Mouse (Mus musculus) erythroblast, embryonic 14.5 days (primary cell): Measurements from ENCODE around the gene Fbxl21. TPM values are rescaled to one million over a fixed set of nuclear protein-coding genes. Genes with fewer than 3 reads are reported as not detected.

Experiments used
- H3K27me3 ChIP-seq: 2 replicates; pipeline ENCODE4 v1.6.1; 2012; ENCODE audit warnings: inconsistent platforms; ENCODE audit not compliant: control insufficient read depth
- H3K36me3 ChIP-seq: 2 replicates; pipeline ENCODE4 v1.6.1; 2012; ENCODE audit warnings: mild to moderate bottlenecking, inconsistent platforms; ENCODE audit not compliant: control insufficient read depth
- H3K4me1 ChIP-seq: 2 replicates; pipeline ENCODE4 v1.6.1; 2012; ENCODE audit warnings: inconsistent platforms; ENCODE audit not compliant: control insufficient read depth
- H3K4me3 ChIP-seq: replicated peaks from 2 replicates; pipeline ENCODE3; 2012; ENCODE audit warnings: moderate library complexity, mild to moderate bottlenecking, inconsistent platforms
- H3K9me3 ChIP-seq: 2 replicates; pipeline ENCODE4 v1.6.1; 2012; ENCODE audit warnings: low read length, inconsistent platforms, mixed read lengths; ENCODE audit not compliant: control insufficient read depth
- GATA1 ChIP-seq: IDR thresholded peaks from 2 replicates; pipeline ENCODE4 v1.6.1; 2012; ENCODE audit warnings: low read length, inconsistent platforms, mixed read lengths
- TAL1 ChIP-seq: IDR thresholded peaks from 3 replicates; pipeline ENCODE4 v1.6.1; 2012; ENCODE audit warnings: low read length, inconsistent platforms, mixed read lengths
- polyA plus RNA-seq: library from polyadenylated mRNA; stranded (reverse); fragments of >175 nt; gene quantifications from 2 replicates; pipeline ENCODE4 v1.2.3, GENCODE M21; 2012

Gene Fbxl21
- polyA plus RNA-seq, result 0.01 TPM in 1 of 2 replicates, not detected in the other

DNA sequence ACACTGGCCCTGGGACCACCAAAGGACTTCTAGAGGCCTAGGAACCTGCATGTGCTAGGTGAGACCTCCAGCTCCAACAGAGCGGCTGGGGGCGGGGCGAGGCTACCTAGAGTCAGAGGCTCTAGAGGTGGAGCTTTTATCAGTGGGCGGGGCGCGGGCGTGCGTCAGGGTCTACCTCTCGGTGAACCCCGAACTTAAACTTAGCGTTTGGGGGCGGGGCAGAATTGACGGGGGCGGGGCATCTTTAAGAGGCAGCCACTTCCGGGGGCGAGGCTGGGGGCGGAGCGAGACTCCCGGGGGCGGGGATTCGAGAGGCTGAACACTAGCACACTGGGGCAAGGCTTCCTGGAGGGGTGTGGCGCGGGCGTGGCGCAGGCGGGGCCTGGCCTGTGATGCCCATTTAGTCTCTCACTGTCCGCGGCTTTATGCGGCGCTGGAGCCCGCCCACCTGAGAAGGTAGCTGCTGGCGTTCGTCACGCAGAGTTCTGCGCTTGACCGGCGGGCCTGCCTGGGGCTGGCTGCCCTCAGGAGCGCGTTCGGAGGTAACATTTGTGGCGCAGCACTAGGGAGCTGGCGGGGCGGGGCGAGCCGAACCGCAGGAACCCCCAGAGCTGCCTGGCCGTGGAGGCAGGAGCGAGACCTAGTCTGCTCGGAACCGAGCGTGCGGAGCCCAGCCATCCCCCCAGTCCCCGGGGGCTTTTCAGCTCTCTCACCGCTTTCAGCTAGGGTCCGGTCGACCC, at the start of gene Fbxl21:
Gene Fbxl21 (plus strand): TSS at position 392 of the 740 bp plus-strand sequence.
- H3K9me3 ChIP-seq, result no peaks in the 10 kb centered on the region
- no peak for TF ChIP-seq GATA1
- no peak for TF ChIP-seq TAL1
- H3K4me3 ChIP-seq, result peak within 1 kb of the TSS; percentile 56
- H3K27me3 ChIP-seq, result no peaks in the 10 kb centered on the region
- H3K36me3 ChIP-seq, result no peaks in the 10 kb centered on the region
- H3K4me1 ChIP-seq, result peaks cover 7% of the 10 kb centered on the region

DNA sequence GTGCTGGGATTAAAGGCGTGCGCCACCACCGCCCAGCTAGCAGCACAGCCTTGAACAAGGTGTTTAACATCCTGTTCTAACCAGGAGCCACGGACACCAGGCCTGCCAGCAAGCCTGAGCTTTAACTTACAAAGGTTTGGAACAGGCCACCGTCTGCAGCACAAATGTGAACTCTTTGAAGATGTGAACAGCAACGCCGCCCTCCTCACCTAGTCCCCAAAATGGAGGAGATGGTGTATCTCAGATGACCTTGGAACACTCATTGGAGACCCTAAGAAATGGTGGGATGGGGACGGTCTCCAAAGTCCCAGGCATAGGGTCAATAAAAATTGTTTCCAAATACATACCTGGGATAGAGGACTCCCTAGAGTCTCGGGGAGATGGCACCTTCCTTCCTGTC, 49.6 kb upstream of the Fbxl21 start:
- no peak overlapping the region for H3K4me3 ChIP-seq
- H3K4me1 ChIP-seq, result no peaks in the 10 kb centered on the region
- H3K36me3 ChIP-seq, result no peaks in the 10 kb centered on the region; the same call in 1 of the 2 replicates
- no peak for TF ChIP-seq TAL1
- no peak for TF ChIP-seq GATA1
- no peaks in the 10 kb centered on the region for H3K27me3 ChIP-seq
- no peaks in the 10 kb centered on the region for H3K9me3 ChIP-seq

DNA sequence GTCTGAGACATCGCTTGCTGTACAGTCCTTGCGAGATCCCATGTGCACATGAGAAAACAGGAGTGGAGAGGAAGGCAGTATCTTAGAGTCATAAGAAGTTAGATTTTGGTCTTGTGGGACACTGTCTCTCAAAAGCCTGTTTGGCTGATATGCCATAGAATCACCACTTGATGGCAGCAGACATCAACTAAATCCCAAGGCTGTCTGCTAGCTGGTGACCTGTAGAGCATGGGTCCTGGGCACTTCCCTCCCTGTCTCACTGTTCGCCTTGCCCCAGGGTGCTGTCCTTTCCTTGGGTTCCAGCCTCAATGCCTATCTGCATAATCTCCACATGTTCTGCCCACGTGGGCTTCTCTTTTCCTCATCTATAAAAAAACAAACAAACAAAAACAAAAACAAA, 46.9 kb upstream of the Fbxl21 start:
- H3K4me3 ChIP-seq, result no peak overlapping the region

DNA sequence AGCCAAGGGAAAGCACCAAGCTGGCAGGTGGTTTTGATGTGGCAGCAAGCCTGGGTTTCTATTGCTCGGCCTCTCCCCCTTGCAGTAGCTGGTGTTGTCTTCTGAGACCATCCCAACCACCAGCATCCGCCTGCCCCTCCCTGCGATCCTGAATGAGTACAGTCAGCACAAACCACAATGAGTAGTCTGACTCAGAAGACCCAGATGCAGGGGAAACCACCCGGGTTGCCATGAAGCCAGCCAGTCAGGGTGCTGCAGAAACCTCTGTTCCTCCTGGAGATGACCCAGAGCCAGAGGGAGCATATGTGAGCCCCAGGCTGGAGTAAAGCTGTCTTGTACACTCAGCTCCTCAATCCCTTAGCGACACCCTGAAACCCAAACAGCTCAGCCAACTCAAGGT, 45.5 kb upstream of the Fbxl21 start:
- no peaks in the 10 kb centered on the region for H3K27me3 ChIP-seq
- TF ChIP-seq GATA1 (no peak), TAL1 (no peak)
- H3K9me3 ChIP-seq, result no peaks in the 10 kb centered on the region
- no peaks in the 10 kb centered on the region for H3K36me3 ChIP-seq
- H3K4me3 ChIP-seq, result no peak overlapping the region
- H3K4me1 ChIP-seq, result no peaks in the 10 kb centered on the region

More for the DNA sequence above, 46.9 kb upstream of the Fbxl21 start:
- no peaks in the 10 kb centered on the region for H3K4me1 ChIP-seq
- no peaks in the 10 kb centered on the region for H3K9me3 ChIP-seq
- no peaks in the 10 kb centered on the region for H3K27me3 ChIP-seq
- H3K36me3 ChIP-seq, result no peaks in the 10 kb centered on the region; the same call in 1 of the 2 replicates
- TF ChIP-seq TAL1, result no peak
- no peak for TF ChIP-seq GATA1

DNA sequence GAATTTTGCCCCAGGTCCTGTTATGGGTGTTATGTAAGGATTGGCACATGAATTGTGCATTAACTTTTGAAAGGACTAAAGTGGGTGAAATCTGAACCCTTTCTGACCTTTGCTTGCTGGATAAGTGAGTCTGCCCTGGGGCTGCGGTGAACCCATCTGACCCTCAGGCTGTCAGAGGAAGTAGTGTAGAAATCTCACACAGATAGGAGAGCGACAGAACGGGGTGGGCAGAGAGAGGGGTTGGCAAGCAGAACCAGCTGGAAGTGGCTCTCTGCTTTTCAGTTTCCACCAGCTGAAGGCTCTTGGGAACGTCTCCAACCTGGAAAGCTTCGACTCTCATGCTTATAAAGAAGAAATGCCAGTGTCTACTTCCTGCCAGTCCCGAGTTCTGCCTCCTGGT, 45.0 kb upstream of the Fbxl21 start:
- H3K9me3 ChIP-seq, result no peaks in the 10 kb centered on the region
- TF ChIP-seq GATA1 (no peak), TAL1 (no peak)
- H3K36me3 ChIP-seq, result no peaks in the 10 kb centered on the region
- no peaks in the 10 kb centered on the region for H3K4me1 ChIP-seq
- H3K27me3 ChIP-seq, result no peaks in the 10 kb centered on the region
- H3K4me3 ChIP-seq, result no peak overlapping the region

DNA sequence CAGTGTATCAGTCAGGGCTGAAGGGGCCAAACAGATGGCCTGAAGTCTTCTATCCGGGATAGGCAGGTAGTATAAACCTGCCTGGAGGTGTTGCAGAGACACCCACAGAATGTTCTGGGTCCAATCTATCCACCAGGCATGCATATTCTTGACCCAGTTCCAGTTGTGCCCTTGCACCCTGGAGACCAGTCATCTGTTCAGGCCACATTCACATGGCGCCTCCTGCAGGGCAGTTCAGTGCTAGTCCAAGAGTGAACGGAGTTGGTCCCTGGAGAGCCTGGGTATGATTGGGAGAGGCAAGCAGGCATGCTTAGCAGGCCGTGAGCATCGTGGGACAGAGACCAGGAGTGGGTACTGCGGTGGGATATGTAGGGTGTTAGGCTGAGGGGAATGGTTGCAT, 44.2 kb upstream of the Fbxl21 start:
- Histone ChIP-seq H3K36me3 (no peaks in the 10 kb centered on the region), H3K4me3 (no peak overlapping the region), H3K27me3 (no peaks in the 10 kb centered on the region), H3K9me3 (no peaks in the 10 kb centered on the region), H3K4me1 (no peaks in the 10 kb centered on the region)
- TF ChIP-seq TAL1 (no peak), GATA1 (no peak)

DNA sequence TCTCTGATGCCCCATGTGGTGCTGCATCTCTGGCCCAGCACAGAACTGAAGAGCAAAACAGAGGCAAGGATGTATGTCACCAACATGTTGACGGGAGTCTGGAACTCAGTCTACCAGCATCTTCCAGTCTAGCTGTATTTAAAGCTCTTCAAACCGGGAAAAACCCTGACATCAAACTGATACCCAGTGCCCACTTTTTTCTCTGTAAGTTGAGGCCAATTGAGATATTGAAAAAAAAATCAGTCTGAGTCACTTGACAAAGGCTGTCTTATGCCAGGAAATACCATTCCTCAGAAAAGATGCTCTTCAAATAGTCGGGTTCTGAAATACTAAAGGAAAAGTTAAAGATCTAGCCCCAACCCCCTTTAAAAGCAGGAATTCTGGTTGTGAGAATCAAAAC, 40.1 kb upstream of the Fbxl21 start, which contains the start of gene Il9:
Gene Il9 (minus strand): TSS at position 101 of the 400 bp plus-strand sequence.
- Histone ChIP-seq H3K4me3 (no peak within 1 kb of the TSS), H3K4me1 (no peaks in the 10 kb centered on the region), H3K9me3 (no peaks in the 10 kb centered on the region), H3K27me3 (no peaks in the 10 kb centered on the region), H3K36me3 (no peaks in the 10 kb centered on the region)
- TF ChIP-seq TAL1, result no peak
- TF ChIP-seq GATA1, result no peak

DNA sequence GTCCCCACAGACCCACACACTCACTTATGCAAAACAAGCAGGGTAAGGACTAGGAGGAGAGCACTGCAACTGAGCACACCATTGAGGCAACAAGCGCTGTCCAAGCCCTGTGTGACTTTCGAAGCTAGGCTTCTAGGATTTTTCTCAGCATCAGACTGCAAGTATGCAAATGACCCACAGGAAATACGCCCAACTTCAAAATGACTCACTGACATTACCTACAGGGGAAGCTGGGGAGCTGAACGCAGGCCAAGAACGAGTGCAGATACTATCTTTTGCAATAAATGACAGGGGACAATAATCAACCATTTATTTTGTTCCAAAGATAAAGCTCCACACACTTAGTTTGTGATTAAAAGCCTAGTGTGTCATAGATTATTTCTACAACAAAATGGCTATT, 34.3 kb upstream of the Fbxl21 start:
- no peak overlapping the region for H3K4me3 ChIP-seq
- H3K27me3 ChIP-seq, result no peaks in the 10 kb centered on the region
- H3K9me3 ChIP-seq, result peaks cover 2% of the 10 kb centered on the region; the same call in 1 of the 2 replicates
- no peaks in the 10 kb centered on the region for H3K36me3 ChIP-seq
- H3K4me1 ChIP-seq, result no peaks in the 10 kb centered on the region
- TF ChIP-seq GATA1 (no peak), TAL1 (no peak)

- Histone ChIP-seq H3K4me3 (no peak overlapping the region), H3K4me1 (no peaks in the 10 kb centered on the region), H3K9me3 (peaks cover 5% of the 10 kb centered on the region), H3K27me3 (no peaks in the 10 kb centered on the region), H3K36me3 (no peaks in the 10 kb centered on the region)
- TF ChIP-seq TAL1, result no peak
- no peak for TF ChIP-seq GATA1
Observed at GRCm38 (mm10) chr13:56494440-56494839, 27.8 kb upstream of the Fbxl21 start.
